Mouse (Mus musculus) urinary bladder, postnatal 10 days (tissue): Measurements from ENCODE around the gene Shisa6.

Source experiments
- DNase-seq: peaks from one replicate; pipeline ENCODE4 v3.0.0; 2022; ENCODE audit warnings: low spot score

The Shisa6 gene

GRCm38 (mm10) chr11:66232891-66233290 lies 292.9 kb downstream of the Shisa6 start:
- DNase-seq = no peak

- no peak for DNase-seq
Measured at GRCm38 (mm10) chr11:66222133-66222532, 303.6 kb downstream of the Shisa6 start.

GRCm38 (mm10) chr11:66218469-66218868 lies 307.3 kb downstream of the Shisa6 start:
- no peak for DNase-seq

GRCm38 (mm10) chr11:66188627-66189287 lies 337.0 kb downstream of the Shisa6 start:
- DNase-seq = no peak

DNA sequence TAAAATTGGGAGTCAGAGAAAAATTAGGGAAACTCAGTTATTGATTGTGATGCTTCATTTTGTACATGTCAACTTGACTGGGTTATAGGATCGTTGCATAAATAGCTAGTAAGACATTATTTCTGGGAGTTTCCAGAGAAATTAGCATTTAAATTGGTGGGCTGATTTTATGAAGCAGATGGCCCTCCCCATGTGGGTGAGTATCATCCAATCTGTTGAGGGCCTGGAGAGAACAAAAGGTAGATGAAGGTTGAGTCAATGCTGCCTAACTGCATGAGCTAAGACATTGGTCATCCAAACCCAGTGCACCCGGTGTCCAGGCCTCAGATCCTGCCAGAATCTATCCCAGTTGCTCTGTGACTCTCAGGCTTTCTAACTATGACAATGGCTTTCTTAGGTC lies 337.6 kb downstream of the Shisa6 start:
- DNase-seq = no peak

- no peak for DNase-seq
Measured at GRCm38 (mm10) chr11:66177781-66178180, 348.0 kb downstream of the Shisa6 start.

DNA sequence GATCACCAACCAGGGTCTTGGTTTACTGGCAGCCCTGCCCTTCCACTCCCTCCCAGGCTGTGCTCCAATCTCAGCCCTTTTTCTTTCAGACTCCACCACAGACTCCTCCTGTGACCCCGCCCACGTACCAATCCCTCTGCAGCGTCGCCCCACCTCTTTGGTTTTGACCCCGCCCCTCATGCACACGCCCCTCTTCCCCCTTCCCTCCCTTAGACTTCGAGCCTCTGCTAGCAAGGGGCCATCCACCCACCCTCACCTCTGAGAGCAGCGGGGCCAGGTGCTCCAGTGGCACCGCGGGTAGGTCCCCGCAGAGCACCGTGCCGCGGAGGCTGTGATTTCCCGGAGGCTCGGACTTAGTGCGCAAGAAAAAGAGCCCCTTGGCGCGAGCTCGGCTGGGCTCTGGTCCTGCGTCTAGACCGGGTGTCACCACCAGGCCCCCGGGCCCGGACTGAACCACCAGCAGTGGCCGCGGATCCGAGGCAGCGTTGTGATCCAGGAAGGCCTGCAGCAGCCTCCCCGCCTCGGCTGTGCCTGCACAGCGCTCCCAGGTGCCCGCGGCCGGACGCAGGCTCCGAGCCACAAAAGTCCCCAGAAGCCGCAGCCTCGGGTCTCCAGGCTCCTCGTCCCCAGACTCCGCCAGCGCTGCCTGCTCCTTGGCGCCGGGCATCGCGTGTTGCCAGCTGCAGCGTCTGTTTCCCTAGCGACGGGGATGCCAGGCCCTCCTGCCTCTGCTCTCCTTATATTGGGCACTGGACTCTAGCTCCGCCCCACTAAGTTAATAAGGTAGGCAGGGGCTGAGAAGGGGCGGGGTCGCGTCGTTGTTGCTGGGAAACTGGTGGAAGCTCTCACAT lies 357.7 kb downstream of the Shisa6 start, which contains the start of gene Dnah9:
Gene Dnah9, minus strand, starts transcription at position 751 of the 851 bp plus-strand sequence.
- peak; percentile 12 for DNase-seq

- DNase-seq = no peak
Measured at GRCm38 (mm10) chr11:66164022-66164421, 361.7 kb downstream of the Shisa6 start.
